Mouse (Mus musculus) ovary, adult 10 weeks (tissue): ENCODE data around the gene Tspear. TPM values are rescaled to one million over a fixed set of nuclear protein-coding genes. Genes with fewer than 3 reads are reported as not detected.

Experiments
- polyA plus RNA-seq: library from polyadenylated mRNA; stranded (reverse); fragments of 350-450 nt; fragmentation: Illumina TruSeq; extraction: RNeasy Lipid Tissue Mini Kit (QIAGEN cat#74804); gene quantifications from one replicate; pipeline ENCODE4 v1.2.3, GENCODE M21; 2014

Tspear gene
- polyA plus RNA-seq, 1 experiment from 2014 or later = not detected

DNA sequence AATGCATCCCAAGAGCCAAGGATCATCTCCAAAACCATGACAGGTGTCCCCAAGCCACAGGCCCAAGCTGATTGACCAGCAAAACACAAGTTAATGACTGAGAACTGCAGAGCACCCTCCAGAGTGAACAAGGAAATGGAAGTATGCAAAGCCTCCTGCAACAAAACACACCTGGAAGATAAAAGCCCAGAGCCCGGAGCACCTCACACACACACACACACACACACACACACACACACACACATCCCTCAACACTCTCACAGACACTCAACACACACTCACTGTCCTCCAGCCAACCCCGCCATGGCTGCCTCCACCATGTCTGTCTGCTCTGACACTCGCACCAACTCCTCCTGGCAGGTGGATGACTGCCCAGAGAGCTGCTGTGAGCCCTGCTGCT is 160.1 kb downstream of the Tspear start, which contains the start of gene Gm36176:
Gm36176 (plus strand) TSS at position 301 of the 400 bp plus-strand sequence.

GRCm38 (mm10) chr10:77852559-77852958 is 166.2 kb downstream of the Tspear start, which contains the start of gene Gm10318:
Gene Gm10318, plus strand, starts transcription at chr10:77852859.

GRCm38 (mm10) chr10:77861675-77862074 is 175.3 kb downstream of the Tspear start, which contains the start of gene Gm3285:
Gene Gm3285, plus strand, starts transcription at chr10:77861975.

GRCm38 (mm10) chr10:77902211-77902893 is 216.0 kb downstream of the Tspear start, which contains the start of gene Lrrc3:
Gene Lrrc3, minus strand, starts transcription at chr10:77902536.

Other genes with a start within 250 kb of the Tspear start
- gene Fam207a, start 170.8 kb upstream of the Tspear start, polyA plus RNA-seq = 0.68 TPM
- 3.1 TPM for gene Itgb2, start 156.3 kb upstream of the Tspear start, polyA plus RNA-seq
- 132 TPM for gene Pttg1ip, start 104.8 kb upstream of the Tspear start, polyA plus RNA-seq
- gene Sumo3, start 80.5 kb upstream of the Tspear start, polyA plus RNA-seq = 91.3 TPM
- 1.9 TPM for gene Gm49325, start 80.4 kb upstream of the Tspear start, polyA plus RNA-seq
- gene Ube2g2, start 64.3 kb upstream of the Tspear start, polyA plus RNA-seq = 6.0 TPM
- not detected for gene Gm19402, start 4.2 kb downstream of the Tspear start, polyA plus RNA-seq
- not detected for gene Gm9508, start 10.7 kb downstream of the Tspear start, polyA plus RNA-seq
- not detected for gene Gm10272, start 20.1 kb downstream of the Tspear start, polyA plus RNA-seq
- not detected for gene Gm10024, start 24.9 kb downstream of the Tspear start, polyA plus RNA-seq
- gene Gm10142, start 29.2 kb downstream of the Tspear start, polyA plus RNA-seq = not detected
- not detected for gene Krtap12-1, start 34.0 kb downstream of the Tspear start, polyA plus RNA-seq
- not detected for gene Gm10100, start 39.9 kb downstream of the Tspear start, polyA plus RNA-seq
- not detected for gene Gm18596, start 56.1 kb downstream of the Tspear start, polyA plus RNA-seq
- gene Gm9736, start 64.8 kb downstream of the Tspear start, polyA plus RNA-seq = not detected
- not detected for gene Gm3233, start 73.1 kb downstream of the Tspear start, polyA plus RNA-seq
- not detected for gene Gm3238, start 84.8 kb downstream of the Tspear start, polyA plus RNA-seq
- not detected for gene Gm7138, start 90.4 kb downstream of the Tspear start, polyA plus RNA-seq
- gene Gm3250, start 96.0 kb downstream of the Tspear start, polyA plus RNA-seq = not detected
- gene Gm7137, start 101.6 kb downstream of the Tspear start, polyA plus RNA-seq = not detected
- not detected for gene Gm9639, start 108.5 kb downstream of the Tspear start, polyA plus RNA-seq
- not detected for gene Gm19668, start 112.6 kb downstream of the Tspear start, polyA plus RNA-seq
- not detected for gene Gm9507, start 125.3 kb downstream of the Tspear start, polyA plus RNA-seq
- gene Gm2696, start 128.1 kb downstream of the Tspear start, polyA plus RNA-seq = not detected
- gene Krtap10-4, start 140.5 kb downstream of the Tspear start, polyA plus RNA-seq = not detected
- gene Krtap10-10, start 149.4 kb downstream of the Tspear start, polyA plus RNA-seq = not detected
- gene Gm36176, start 160.2 kb downstream of the Tspear start, polyA plus RNA-seq = not detected
- not detected for gene Gm10318, start 166.3 kb downstream of the Tspear start, polyA plus RNA-seq
- gene Gm3285, start 175.4 kb downstream of the Tspear start, polyA plus RNA-seq = not detected
- gene Lrrc3, start 216.0 kb downstream of the Tspear start, polyA plus RNA-seq = 0.71 TPM